Mouse (Mus musculus) monocyte, adult 5-6 weeks (primary cell): ENCODE measurements around the gene Fbxl2. TPM values are rescaled to one million over a fixed set of nuclear protein-coding genes. Genes with fewer than 3 reads are reported as not detected.
A peak's percentile ranks its signal among the peaks of the same experiment; 100 is the strongest.

ENCODE experiments used
- ATAC-seq: fragments of 153-309, 156-312 bp; replicated peaks from 2 replicates; pipeline ENCODE4 v1.8.0; 2017; ENCODE audit warnings: mild to moderate bottlenecking; ENCODE audit not compliant: low TSS enrichment, insufficient number of reproducible peaks, severe bottlenecking, poor library complexity, low FRiP score
- total RNA-seq: library from RNA; stranded (forward); fragments of 200-1000, 200-491, 200-594 nt; gene quantifications from 3 replicates; pipeline ENCODE4 v1.2.3, GENCODE M21; 2017

The Fbxl2 gene
- total RNA-seq, 1 experiment from 2014 or later: 2.4 TPM

DNA sequence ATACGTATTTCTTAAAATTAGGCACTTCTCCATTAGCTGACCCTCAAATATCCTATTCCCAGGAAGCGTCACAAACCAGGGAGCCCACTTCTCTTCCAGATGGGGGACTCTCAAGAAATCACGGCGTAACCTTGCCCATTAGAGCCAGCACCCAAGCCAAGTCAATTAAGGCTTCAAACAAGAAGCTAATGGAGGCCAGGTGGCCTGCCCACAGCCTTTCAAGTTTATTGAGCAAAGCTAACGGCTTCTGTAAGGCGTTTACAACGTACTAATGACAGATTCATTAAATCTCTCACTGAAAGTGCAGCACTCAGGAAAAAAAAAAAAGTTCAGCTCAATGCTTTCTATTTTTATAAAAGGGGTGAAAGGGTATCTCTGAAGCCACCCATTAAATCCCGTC, 20.1 kb downstream of the Fbxl2 start:
- no peak for ATAC-seq

DNA sequence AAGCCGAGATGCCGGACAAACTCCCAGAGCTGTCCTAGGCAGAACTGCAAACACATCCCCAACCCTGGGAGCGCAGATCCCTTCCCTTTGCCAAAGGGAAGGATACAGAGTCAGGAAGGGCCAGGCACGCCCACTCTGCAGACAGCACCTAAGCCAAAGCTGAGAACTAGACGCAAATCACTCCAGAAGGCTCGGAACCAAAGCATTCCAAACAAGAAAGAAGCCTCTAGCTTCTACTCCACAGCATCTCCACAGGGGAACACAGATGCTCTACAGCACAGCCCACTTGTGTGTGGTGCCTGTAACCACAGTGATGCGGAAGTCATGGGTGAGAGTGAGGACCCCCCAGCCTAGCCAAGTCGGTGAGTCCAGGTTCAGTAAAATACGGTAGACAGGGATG, 20.8 kb downstream of the Fbxl2 start:
- no peak for ATAC-seq

DNA sequence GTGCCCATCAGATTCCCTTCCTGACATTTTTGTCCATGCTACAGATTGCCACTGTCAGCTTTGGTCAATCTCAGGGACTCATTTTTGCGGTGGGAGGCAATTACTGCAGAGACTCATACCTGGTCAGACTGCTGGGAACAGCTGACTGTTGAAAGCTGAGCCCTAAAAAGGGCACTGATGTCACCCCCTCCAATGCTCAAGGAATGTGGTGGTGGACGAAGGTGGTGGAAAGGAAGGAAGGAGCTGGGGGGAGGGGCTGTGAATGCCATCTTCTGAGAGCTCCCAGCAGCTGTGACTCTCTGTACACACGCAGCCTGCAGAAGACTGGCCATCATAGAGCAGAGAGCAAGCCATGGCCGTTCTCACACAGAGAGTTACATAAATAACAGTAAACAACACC, 23.9 kb downstream of the Fbxl2 start:
- no peak for ATAC-seq

DNA sequence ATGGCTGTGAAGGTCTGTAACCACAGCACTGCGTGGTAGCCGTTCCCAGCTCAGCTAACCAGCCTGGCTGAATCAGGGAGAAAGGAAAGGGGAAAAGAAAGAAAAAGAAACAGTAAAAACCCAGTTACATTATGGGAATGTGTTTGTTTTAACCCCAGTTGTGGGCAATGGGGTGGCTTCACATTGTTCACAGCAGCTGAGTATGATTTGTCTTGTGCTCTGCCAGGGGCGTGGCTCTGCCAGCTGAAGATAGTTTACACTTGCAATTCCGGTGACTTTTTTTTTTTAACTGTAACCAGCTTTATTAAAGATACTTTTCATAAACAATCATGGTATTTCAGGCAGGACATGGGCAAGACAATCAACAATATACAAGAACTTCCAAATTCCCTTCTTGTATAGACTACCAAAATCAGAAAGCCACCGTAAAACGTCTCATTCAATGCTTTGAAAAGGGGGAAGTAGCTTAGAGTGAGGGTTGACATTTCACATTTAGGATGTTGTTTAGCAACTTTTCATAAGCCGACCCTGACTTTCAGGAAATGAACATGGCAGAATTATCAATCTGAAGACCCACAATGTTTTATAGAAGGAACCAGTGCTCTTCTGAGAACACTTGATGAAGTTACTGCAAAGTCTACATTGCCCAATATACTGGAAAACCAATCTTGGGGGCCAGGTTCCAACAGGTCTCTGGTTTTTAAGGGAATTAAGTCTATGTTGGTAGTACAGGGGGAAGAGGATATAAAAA, 26.8 kb downstream of the Fbxl2 start:
- no peak for ATAC-seq

DNA sequence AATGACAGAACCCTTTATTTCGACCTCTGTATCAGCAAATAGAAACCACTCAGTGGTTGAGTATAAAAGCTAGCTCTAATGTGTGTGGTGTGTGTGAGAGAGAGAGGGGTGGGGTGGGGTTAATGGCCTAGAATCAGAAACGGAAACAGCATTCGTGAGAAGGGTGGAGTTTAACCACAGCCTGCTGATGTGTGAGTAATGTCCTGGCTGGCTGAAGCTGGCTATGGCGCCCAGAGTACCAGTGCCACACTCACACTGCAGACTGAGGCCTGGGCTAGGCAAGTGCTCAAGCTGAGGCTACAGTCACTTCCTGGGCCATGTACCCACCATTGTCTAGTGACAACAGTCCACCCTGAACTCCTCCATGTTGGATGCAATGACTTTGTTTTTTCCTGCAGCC, 29.6 kb downstream of the Fbxl2 start:
- ATAC-seq: peak; percentile 91

DNA sequence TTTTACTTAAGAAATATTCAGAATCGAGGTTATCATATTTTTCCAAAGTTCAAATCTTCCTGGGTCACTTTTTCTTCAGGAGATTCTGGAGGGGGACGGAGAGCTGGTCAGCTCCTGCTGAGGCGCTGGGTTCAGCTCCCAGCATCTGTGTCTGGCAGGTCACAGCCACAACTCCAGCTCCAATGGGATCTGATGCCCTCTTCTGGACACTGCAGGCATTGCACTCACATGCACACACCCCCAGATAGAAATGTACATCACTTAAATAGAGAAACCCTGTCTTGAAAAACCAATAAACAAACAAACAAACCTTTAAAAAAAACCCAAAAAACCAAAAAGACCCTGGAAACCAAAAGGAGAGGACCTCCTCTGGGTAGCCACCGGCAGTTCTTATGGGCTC, 30.3 kb downstream of the Fbxl2 start:
- no peak for ATAC-seq

DNA sequence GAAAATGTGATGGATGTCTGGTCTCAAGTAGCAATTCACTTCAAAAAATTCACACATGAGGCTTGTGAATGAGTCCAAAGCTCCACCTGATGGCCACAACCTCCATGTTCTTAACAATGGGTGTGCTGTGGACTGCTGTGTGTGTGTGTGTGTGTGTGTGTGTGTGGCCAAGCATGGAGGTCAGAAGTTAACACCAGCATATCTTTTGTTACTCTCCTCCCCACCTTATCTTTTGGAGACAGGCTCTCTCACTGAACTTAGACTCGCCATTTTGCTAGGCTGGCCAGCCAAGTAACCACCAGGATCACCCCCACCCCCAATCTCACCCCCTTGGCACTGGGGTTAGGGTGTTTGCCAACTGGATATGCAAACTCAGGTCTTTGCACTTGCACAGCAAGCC, 32.0 kb downstream of the Fbxl2 start:
- ATAC-seq: no peak

DNA sequence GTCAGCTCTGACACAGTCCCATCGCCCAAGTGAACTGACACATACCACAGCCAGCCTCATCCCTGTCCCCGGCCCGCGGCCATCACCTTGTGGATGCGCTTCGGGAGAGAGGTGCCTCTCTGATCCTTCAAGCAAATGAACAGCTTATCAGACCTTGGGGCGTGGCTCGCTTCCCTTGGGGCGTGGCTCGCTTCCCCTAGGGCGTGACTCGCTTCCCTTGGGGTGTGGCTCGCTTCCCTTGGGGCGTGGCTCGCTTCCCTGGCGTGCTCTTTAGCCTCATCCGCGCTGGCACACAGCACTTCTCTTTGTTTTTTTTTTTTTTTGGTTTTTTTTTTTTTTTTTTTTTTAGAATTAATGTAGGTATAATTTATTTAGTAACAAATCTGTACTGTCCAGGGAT, 34.8 kb downstream of the Fbxl2 start:
- no peak for ATAC-seq

DNA sequence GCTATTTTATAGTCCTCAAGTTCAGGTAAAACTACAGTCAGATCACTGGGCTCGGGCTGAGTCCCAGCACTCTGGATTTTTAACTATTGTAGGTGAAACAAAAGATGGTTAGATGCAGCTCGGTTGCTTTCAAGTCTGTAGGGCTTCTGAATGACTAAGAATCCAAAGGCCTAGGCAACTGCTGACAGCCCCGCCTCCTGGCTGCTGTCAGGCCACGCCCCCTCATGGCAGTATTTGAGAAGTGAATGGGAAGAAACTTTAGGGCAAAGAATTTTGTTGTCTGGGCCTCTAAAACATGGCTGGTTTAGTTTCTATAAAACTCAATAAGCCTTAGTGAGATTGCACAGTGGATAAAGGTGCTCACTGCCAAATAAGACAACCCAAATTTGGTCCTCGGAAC, 36.5 kb downstream of the Fbxl2 start:
- no peak for ATAC-seq

DNA sequence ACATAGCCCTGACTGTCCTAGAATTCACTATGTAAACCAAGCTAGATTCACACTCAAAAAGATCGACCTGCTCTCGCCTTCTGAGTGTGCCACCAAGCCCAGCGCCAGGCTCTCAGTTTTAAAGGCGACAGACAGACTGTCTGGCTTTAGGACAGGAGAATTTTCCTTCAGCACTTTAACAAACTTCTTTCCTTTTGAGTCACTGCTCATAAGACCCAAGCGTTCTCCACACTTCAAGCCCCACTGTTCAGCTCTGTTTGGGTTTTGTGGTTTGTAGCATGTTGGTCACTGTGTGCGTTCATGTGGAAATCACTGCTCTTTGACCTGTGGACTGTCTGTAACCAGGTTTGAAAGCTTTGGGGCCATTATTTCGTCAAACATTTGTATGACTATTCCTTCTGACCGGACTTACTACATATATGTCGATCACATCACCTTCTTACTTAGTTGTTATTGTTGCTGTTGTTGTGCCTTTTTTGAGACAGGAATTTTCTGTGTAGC, 38.1 kb downstream of the Fbxl2 start:
- ATAC-seq: no peak

DNA sequence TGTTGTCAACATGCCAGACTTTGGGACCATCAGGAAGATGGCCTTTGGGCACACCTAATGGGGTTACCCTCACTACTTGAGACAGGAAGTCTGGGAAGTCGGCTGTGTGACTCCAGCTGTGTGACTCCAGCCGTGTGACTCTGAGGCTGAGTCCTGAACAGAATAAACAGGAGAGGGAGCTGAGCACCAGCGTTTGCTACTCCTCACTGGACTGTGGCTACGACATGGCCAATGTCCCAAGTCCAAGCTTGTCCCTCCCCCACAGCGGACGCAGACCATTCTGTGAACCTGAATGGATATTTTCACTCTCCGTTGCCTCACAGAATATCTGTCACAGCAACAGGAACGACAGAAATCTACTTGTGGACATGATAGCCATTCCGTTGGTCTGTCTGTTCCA, 39.2 kb downstream of the Fbxl2 start:
- no peak for ATAC-seq

DNA sequence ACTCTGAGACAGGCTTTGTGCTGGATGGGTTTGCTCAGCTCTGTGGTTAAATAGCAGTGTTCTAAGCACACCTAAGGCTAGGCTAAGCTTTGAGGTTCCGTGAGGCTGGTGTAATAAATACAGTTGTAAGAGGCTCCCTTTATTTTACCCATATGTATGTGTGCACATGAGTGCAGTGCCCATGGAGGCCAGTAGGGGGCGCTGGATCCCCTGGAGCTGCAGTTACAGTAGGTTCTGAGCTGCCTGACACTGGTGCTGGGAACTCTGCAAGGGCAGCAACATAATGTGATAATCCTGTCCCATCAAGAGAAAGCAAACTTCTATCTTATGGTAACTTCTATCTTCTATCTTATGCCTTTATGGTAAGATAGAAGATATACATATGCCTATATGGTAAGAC, 47.7 kb downstream of the Fbxl2 start:
- ATAC-seq: no peak

DNA sequence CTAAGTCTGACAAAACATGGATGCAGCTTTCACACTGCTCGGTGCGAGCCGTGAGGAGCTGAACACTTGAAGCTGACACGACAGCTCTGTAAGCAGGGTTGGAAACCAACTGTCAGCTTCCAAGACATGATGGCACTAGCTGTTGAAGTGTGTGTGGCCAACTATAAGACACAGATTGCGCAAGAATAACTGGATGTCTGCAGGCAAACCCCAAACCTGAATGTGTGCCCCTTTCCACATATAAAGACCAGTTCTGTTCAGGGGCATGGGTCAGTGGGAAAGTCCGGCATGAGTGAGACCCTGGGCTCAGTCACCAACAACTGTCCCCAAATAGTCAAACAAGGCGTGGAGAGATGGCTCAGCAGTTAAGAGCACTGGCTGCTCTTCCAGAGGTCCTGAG, 53.2 kb downstream of the Fbxl2 start:
- no peak for ATAC-seq

DNA sequence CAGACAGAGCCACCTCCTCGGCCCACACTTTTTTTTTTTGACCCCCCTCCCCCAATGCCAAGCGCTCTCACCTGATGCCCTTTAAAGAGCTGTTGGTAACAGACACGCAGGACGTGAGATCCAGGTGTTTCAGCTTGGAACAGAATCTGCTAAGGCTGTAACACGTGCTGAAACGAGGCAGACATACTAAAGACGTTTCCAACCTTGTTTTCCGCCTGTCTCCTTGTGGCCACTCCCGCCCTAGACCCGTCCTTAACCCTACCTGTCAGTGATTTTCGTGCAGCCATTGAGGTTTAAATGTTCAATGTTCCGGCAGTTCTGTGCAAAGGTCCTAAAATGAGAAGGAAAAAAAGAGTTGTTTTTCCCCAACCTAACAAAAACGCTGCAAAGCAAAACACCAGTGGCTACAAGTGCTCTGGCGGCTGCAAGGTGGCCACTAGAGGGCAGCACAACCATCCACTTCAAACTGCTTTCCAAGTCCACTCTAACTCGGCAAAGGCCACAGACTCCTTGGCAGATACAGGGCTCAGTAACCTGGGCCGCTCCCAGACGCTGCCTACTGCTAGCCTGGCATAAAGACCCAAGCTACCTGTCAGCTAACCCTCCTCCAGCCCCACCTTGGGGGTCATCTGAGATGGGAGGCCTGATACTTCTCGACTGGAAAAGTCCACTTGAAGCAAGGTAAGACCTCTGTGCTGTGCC, 55.3 kb downstream of the Fbxl2 start:
- peak; percentile 77; the same call in 1 of the 2 replicates for ATAC-seq

DNA sequence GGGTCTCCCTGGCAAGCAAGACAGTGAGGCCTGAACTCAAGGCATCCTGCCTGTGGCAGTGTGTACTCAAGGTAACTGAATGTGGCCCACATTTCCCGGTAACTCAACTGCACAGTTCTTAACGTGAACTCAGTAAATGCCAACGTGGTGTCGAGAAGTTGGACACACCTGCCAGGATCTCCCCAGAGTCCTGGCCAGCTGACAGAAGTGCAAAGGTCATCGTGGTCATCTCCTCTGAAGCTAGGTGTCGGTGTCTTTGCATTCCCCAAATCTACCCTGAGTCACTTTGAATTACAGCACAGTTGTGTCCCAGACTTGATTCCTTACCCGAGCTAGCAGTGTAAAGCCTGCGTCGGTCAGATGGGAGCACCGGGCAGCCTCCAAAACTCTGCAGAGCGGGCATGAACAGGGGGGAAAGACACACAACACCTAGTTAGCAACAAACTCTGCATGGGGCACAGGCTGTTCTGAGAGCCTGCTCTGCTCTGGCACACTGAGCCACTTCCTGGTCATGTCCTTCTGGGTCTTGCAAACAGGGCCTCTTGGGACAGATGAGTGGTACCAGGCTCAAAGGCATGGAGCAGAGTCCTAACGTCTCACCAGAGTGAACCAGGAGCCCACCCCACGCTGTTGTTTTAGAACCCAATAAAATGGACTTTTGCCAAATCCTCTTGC, 60.9 kb downstream of the Fbxl2 start:
- ATAC-seq: no peak

DNA sequence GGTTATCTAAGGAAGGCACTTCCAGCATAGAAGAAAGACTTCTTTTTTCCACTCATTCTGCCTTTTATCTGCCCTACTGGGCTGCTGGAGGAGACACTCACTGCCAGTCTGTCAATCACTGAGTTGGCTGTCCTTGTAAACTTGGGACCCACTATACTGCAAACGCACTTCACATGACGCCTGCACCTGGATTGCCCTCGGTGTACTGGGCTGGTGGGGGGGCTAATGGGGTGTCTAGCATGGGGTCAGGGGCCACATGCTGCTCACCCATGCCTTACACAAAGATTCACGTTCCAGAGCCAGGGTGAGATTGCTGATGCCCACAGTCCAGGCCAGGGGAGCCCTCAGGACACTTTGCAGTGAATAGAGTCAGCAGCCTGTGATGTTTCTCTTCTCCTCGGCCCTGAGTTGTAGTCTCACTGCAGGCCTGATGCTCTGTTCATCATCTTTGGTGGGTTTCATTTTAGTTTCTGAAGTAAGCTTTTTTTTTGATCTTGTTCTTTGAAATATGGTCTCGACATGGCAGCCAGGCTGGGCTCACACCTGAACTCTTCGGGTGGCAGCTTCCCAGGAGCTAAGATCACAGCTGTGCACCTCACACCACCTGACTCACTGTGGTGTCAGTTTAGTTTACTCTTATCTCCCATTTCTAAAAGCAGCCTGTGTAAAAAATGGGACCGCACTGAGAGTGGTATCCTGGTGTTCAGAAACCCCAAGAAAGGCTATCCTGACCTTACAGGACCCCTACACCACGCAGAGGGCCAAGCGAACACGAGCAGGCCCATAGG, 62.9 kb downstream of the Fbxl2 start:
- ATAC-seq: no peak

DNA sequence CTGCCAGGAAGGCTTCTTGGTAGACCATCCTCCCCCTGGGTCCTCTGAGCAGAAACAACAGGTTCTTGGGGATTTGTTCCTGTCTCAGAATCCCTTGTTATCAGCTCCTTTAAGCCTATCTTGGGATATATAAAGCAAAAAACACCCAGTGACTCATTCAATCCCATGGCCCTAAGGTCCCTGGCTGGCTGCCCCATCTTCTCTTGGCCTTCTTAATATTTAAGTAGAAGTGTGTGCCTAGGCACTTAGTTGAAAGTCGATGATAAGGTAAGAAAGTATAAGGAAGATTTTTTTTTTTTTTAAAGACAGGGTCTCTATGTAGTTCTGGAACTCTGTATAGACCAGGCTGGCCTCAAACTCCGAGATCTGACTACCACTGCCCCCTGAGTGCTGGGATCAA, 63.5 kb downstream of the Fbxl2 start:
- ATAC-seq: no peak

DNA sequence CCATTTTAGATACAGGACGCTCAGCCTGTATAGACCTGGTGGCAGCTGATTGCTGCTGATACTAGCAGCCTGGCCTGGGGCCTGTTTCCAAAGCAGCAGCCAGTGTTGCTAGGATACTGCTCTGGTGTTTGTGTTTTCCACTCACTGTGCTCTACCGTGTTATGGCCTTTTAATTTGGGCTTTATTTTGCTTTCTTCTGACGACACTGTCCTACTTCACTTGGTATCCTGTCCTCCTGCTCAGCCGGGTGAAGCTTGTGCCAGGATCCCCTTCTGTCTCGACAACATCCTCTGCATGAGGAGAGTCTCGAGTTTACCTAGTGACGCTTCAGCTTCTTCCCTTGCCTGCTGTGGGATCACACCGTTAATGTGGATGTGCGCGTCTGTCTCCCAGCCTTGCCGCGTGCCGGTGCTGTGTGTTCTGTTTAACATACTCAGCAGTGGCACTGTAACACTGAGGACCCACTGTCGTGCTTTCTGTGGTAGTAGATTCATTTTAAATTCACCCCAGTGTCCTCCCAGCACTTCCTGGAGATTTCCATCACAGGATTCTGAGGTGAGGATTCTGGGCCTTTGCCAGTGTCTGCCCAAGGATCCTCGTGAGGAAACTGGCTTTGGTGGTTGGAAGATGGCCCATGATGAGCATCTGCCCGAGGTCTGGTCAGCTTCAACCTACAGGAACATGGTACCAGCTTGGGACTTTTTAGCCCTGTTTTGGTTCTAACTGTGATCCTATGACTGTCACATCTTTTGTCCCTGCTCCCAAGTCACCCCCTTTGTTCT, 64.7 kb downstream of the Fbxl2 start:
- ATAC-seq: no peak
